Mouse (Mus musculus): ENCODE measurements around the gene Gdpd3. TPM values are rescaled to one million over a fixed set of nuclear protein-coding genes. Genes with fewer than 3 reads are reported as not detected.
A peak's percentile ranks its signal among the peaks of the same experiment; 100 is the strongest.

Gdpd3 gene
- polyA plus RNA-seq, 1 experiment: 34.4 TPM

GRCm38 (mm10) chr7:126781661-126782370 lies 15.7 kb downstream of the Gdpd3 start:
- WGBS: 67% methylated on average over 11 of the region's 11 CpGs
- DNase-seq (ENCODE audit: low read depth, low spot score): no peak

DNA sequence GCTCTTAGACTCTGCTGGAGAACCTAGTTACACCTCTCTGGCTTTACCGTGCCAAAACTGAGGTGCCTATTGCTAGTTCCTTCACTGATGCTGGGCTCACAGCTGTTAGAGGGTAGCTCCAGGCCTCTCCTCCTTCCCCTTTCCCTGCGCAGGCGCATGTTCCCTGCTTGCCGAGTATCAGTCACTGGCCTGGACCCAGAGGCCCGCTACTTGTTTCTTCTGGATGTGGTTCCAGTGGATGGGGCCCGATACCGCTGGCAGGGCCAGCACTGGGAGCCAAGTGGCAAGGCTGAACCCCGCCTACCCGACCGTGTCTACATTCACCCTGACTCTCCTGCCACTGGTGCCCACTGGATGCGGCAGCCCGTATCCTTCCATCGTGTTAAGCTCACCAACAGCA lies 16.6 kb downstream of the Gdpd3 start:
- DNase-seq (ENCODE audit: low read depth, low spot score): no peak
- 73% methylated on average over 13 of the region's 13 CpGs for WGBS

- WGBS: 80% methylated on average over 7 of the region's 7 CpGs
- no peak for DNase-seq (ENCODE audit: low read depth, low spot score)
These were observed 18.3 kb downstream of the Gdpd3 start for GRCm38 (mm10) chr7:126784469-126784868.

GRCm38 (mm10) chr7:126785056-126785455 lies 18.9 kb downstream of the Gdpd3 start:
- 73% methylated on average over 4 of the region's 4 CpGs for WGBS
- DNase-seq (ENCODE audit: low read depth, low spot score): no peak

DNA sequence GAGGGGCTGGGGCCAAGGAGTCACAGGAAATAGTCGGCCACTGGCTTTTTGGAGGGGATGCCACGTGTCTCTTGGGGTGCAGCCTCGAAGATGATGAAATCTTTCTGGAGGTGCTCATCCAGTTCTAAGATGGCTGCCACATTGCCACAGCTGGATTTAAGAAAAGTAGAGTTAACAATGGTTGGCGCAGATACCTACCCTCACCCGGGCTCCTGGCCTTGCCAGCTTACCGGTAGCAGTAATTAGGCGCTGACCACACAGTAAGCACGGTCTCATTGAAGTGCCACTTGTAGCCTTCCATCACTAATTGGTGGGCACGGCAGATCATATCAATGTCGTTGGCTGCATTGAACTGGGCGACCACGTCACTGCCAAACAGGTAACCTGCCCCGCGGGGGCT lies 20.0 kb downstream of the Gdpd3 start:
- 91% methylated on average over 14 of the region's 14 CpGs for WGBS
- DNase-seq (ENCODE audit: low read depth, low spot score): no peak

DNA sequence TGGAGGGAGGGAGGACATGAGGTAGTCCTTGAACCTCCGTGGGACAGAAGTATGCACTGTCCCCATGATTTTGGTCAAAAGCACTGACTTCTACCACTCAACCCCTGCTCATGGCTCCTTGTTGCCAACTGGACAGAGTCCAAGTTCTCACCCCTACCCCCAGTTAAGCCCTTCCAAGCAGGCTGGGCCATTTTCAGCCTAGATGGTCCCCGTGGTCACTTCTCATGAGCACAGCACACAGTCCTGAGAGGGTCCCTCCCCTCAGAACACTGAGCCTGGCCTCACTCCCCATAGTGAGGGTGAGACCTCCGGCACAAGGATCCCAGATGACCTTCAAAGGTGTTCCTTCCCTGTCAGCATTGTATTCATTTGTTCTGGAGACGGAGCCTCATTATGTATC lies 23.0 kb downstream of the Gdpd3 start:
- 81% methylated on average over 4 of the region's 4 CpGs for WGBS
- DNase-seq (ENCODE audit: low read depth, low spot score): no peak

DNA sequence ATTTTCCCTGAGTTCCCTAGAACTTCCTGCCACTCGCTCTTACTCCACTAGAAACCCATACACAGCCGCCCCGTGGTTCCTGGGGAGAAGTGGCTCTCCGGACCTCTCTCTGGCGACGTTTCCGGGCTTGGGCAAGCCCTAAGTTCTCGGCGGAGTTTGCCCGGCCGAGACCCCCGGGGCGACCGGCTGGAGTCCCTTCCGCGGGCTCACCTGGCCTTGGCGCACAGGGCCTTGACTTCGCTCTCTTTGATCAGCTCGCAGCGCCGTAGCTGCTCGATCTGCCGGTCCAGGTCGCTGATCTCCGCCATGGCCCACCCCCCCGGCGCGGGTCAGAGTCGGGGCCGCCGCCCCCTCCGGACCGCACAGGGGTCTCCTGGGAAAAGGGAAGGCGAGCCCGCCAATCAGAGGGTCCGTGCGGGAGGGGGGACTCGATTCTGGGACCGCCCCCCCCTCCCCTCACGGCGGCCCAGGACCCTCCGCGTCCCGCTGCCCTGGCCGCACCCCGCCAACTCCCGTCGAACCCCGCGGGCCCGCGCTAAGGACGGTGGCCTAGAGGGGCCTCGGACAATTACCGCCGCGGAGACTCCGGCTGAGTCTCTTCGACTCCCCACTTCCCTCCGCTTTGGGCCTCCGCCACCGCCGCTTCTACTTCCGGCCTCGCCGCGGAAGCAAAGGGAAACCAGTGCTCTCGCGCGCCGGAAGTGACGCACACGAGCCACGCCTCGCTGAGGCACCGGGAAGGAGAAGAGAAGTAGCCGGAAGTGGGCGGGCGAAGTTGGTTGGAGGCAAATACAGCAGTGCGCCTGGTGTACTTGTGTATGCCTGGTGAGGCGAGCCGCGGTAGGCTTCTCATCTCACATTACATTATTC lies 26.0 kb downstream of the Gdpd3 start, which contains the start of gene Ppp4c:
TSS of gene Ppp4c (minus strand) at position 646 of the 870 bp plus-strand sequence.
- peak; percentile 92 for DNase-seq (ENCODE audit: low read depth, low spot score)

GRCm38 (mm10) chr7:126792721-126793443 lies 26.7 kb downstream of the Gdpd3 start:
- no peak for DNase-seq (ENCODE audit: low read depth, low spot score)
- 19% methylated on average over 11 of the region's 11 CpGs for WGBS

More for the DNA sequence above, 26.0 kb downstream of the Gdpd3 start, which contains the start of gene Ppp4c:
- under 1% methylated on average over 79 of the region's 83 CpGs for WGBS

DNA sequence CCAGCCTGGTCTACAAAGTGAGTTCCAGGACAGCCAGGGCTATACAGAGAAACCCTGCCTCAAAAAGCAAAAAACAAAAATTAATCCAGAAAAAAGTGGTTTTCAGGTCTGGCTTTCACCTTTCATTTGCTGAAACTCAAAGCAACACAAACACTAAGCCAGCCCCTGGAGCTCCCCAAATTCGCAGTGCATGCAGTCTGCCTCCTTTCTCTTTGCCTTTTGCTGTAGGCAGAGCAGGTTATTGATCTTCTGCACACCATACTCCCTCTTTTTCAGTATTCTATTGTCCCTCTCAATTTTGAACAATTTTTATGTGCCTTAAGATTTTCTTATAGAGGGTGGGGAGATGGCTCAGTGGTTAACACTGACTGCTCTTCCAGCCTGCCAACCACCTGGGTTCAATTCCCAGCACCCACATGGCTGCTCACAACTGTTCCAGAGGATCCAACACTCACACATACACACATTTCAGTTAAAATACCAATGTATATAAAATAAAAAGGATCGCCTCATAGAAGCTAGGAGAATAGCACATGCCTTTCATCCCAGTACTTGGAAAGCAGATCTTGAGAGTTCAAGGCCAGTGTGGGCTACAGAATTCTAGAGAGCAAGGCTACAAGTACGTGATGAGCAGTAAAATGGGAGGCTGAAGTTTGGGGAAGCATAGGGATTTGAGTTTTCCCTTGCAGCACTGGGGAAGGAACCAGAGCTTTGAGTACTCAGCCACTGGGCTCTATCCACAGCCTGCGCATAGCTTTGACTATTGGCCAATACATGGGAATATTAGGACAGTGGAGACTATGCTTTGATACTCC lies 27.5 kb downstream of the Gdpd3 start:
- 74% methylated on average over 4 of the region's 4 CpGs for WGBS
- DNase-seq (ENCODE audit: low read depth, low spot score): no peak

- no peak for DNase-seq (ENCODE audit: low read depth, low spot score)
- WGBS: 65% methylated on average over 4 of the region's 4 CpGs
These were observed 28.1 kb downstream of the Gdpd3 start for GRCm38 (mm10) chr7:126794271-126794605.

DNA sequence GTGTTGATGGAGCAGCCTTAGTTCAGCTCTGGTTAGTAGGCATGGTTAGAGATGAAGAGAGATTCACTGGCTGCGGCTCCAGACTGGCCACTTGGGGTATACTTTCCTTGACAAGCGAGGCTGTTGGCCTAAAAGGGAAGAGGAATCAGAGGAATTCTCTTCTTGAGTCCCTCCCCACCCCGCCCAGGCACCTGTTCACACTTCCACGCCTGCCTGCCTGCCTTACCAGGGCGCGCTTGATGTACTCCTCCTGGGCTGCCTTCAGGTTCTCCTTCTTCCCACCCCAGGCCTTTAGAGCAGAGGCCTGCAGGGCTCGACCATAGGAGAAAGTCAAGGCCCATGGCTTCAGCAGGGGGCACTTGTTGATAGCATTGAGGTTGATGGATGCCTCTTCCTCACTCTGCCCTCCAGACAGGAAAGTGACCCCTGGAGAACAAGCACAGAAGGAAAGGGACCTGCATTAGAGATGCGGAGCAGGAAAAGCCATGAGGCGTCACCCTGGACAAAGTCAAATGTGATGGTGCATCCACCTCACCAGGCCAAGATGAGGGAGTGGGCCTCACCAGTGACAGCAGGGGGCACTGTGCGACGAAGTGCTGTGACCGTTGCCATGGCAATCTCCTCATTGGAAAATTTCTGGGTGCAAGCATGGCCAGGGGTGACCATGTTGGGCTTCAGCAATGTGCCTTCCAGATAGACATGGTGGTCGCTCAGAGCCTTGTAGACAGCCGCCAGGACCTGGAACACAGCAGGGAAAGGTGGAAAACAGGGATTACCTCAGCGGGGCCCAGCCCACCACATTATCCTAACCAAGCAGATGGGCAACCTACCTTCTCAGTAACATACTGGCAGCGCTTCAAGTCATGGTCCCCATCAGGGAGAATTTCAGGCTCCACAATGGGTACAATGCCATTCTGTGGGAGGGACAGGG lies 29.5 kb downstream of the Gdpd3 start:
- no peak for DNase-seq (ENCODE audit: low read depth, low spot score)
- 84% methylated on average over 16 of the region's 16 CpGs for WGBS

DNA sequence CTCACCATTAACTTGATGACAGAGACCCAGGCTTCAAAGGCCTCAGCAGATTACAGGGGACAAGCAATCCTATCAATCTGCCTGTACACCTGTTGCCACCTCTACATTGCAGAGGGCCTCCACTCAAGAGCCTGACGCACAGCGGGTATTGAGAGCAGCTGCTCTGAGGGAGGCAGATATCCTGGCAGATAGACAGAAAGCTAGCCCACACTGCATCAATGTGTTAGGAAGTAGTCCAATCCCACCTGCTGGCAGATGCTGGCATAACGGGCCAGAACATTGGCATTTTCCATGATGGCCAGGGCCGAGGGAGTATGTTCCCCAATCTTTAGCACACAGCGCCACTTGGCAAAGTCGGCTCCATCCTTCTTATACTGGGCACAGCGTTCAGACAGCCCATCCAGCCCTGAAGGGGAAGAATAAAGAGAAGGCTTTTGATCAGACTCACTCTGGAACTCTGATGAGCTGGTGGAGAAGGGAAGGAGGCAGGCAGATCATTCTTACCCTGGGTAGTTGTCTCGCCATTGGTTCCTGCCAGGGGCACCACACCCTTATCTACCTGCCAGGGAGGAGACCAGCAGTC lies 30.3 kb downstream of the Gdpd3 start:
- WGBS: 61% methylated on average over 8 of the region's 8 CpGs
- no peak for DNase-seq (ENCODE audit: low read depth, low spot score)

DNA sequence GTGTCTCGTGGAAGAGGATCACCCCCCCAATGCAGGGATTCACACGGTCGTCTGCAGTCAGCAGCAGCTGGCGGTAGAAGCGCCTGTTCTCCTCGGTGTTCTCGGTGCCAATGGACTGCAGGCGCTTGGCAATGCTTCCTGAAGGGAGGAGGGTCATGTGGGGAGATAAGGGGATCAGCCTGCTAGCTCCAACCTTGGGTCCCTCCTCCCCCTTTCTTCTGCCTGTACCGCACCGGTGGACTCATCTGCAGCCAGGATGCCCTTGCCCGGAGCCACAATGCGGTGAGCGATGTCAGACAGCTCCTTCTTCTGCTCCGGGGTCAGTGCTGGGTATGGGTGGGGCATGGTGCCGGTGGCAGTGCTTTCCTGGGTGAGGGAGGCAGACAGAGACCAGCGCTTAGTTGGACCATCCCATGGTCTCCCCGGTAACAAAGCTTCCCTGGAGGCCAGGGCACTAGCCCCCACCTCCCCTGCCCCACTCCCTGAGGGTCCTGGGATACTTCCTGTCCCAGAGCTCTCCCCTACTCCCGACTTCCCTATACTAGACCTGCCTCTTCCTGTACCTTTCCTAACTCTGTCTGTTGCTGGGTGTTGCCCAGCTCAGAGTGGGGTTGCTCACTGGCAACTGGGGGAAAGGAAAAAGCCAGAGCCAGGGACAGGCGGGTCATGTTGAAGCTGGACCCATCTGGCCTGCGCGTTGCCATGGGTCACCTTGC lies 31.4 kb downstream of the Gdpd3 start, which contains the start of gene Fam57b:
TSS of gene Fam57b (plus strand) at position 258 of the 716 bp plus-strand sequence.
- no peak for DNase-seq (ENCODE audit: low read depth, low spot score)
- WGBS: 8% methylated on average over 21 of the region's 21 CpGs

DNA sequence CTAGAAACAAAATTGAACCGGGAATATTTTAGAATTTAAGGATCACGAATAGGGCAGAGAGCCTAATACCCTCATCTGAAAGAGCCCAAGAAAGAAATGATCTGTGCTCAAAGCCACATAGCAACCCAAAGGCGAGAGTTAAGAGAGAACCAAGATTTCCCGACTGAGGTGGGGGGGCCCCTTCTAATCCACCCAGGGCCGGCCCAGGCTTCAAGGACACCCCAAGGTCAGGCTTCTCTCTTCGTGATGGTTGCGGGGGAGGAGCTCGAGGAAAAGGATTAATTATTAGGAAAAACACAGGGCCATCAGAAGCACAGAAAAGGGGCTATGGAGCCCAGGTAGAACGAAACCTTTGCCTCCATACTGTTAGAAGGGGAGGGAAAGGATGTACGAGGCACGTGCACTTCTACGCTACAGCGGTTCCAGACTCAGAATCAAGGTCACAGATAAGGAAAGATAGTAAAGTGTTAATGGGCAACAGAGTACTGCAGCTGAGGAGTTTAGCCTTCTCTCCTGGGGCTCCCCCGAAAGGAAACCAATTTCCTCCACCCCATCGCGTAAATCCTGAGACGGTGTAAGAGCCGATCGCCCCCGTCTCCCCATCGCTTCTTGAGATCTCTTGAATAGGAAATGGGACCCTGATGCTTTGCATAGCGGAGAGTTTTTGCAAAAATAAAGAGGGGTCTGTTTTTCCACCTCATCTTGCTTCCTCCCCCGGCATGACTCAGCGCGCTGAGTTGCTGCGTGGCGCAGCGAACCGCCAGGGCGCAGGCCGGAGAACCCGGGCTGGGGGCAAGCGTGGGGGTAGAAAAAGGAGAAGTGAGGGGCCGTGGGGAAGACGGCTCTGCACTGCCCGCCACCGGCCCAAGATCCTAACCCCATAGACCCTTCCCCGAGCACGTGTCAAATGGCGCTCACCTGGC lies 32.3 kb downstream of the Gdpd3 start:
- WGBS: under 1% methylated on average over 40 of the region's 40 CpGs

GRCm38 (mm10) chr7:126799050-126799467 lies 32.9 kb downstream of the Gdpd3 start:
- DNase-seq (ENCODE audit: low read depth, low spot score): peak; percentile 89
- WGBS: under 1% methylated on average over 33 of the region's 36 CpGs

More for the DNA sequence above, 32.3 kb downstream of the Gdpd3 start:
- no peak for DNase-seq (ENCODE audit: low read depth, low spot score)
